Mouse (Mus musculus) natural killer cell, adult 2 months (primary cell): ENCODE results near the gene Mrrf.

ENCODE experiments used
- DNase-seq, 2 experiments: peaks; one replicate each; pipeline ENCODE4 v3.0.0; 2022; ENCODE audit warnings: low spot score in 2 of 2

Mrrf gene

DNA sequence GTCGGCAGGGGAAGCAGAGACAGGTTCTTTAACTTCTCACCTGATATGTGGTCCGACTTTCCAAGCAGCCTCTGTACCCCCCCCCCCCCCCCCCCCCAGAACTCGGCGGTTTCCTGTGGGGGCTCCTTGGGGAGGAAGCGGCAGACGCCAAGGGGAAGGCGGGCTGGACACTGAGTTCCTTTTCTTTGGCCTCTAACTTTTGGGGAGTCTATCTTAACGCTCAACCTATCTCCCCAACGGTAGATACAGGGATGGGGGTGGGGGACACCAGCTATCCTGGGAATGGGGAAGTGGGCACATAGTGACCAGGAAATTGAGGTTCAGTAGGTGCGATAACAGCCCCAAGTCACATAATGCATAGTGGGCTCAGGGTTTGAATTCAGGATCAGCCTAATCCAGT, 94.8 kb downstream of the Mrrf start:
- no peak for DNase-seq

DNA sequence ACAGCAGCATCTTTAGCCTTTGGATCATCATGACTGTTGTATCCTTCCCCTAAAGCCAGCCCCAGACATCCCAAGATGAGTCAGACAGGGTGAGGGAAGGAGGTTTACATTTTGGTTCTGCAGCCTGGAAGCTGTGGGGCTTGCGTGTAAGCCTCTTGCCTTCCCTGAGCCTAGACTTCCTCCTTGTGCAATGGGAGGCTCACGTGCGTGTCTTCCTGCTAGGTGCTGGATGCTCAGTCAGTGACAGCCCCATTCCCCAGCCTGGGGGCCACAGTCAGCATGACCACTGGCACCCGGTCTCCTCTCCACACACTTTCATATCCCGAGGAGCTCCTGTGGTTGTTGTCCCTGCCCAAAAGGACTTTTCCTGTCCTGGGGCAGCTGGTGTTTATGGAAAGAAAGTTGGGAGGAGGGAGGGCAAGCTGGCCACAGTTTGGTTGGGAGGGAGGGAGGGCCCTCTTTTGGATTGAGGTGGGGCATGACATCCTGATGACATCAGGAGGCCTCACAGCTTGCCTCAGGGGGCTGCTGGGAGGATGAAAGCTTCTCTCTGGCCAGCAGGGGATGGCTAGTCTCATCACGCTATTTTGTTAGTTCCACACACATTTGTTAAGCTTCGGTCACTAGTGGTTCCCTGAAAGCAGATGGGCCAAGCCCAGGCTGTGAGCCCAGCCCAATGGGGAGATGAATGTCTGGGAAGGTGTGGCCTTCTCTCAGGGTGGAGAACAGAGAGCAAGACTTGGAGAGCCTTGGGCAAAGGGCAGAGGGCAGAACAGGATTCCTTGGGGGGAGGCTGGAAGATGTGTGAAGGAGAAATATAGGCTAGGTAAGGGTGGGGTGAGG, 98.6 kb downstream of the Mrrf start:
- no peak for DNase-seq

DNA sequence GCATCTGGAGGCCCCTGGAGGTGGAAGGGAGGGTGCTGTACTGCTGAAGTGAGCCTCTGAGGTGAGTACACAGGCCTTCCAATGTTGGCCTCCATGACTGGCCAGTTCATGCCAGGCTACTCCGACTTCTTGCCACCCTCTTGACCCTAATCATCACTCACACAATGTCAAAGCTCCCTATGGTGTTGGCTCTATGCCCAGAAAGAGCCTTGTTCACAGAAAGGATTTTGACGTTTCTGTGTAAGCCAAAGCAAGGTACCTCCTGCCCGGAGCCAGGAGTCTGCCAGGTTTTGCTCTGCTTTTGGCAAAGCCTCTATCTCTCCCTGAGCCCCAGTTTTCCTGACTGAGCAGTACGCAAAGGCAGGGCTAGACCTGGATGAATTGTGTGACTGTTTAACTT, 99.7 kb downstream of the Mrrf start:
- DNase-seq: no peak

DNA sequence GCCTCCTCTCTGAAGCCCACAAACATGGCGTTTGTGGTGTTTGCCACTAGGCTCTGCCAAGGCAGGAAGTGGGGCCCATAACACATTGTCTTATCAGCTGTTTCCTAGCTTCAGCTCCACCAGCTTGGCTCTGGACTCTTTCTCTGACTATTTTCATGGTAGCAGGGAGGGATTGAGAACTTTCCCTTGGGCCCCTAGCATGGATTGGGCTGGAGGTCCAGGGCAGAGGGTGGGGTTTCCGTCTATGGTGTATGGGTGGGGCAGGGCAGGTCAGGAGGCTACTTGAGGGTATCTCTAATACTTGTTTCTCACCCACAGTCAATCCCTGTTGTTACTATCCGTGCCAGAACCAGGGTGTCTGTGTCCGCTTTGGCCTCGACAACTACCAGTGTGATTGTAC, 100.7 kb downstream of the Mrrf start:
- no peak for DNase-seq

DNA sequence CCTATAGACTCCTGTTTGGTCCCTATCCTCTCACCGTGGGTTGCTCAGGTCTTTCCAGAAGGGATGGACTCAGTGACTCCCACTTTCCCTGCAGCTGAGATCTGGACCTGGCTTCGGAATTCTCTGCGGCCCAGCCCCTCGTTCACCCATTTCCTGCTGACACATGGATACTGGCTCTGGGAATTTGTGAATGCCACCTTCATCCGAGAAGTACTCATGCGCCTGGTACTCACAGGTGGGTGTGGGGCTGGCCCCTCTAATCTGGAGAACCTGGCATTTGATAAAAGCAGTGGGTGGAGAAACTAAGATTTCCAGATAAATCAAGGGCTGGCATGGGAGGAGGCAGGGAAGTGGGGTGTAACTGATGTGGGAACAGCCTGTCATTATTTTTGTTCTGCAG, 101.4 kb downstream of the Mrrf start:
- DNase-seq: no peak

DNA sequence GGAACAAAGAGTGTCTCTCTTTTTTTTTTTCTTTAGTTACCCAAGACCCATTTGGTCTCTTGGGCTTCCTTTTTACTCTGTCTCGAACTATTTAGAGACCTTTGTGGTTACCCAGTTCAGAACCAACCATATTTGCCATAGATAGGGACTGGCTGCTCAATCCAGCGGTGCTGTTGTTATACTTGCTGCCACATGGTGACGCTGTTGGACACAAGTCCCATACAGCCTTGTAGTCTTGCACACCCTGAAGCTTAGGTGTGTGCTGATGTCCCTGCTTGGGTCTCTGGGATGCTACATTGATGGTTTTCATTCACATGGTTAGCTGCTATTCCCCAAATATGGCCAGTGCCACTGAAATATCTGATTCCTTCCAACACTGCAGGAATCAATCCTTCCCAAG, 102.3 kb downstream of the Mrrf start:
- DNase-seq: no peak

DNA sequence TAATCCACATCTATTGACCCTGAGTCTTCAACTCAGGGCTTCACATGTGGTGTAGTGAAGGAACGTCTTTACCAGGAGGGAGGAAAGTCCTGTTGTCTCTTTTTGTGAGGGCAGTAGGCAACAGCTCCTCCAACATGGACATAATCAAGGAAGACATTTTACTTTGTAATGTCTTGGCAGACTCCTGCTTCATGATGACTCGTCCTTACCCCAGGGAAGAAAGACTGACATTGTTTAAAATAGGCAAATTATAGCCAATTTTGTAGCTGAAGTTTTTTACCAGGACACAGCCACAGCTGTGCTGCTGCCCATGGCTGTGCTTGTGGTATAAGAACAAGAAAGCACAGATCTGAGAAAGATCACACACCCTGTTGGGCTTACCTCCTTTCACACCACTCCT, 102.8 kb downstream of the Mrrf start:
- no peak for DNase-seq
